Mouse (Mus musculus): ENCODE measurements at regions not wholly inside any gene's neighbourhood (a gene's known extent, or its start where the extent isn't known, plus 50 kb on each side); places are given as distances from the start of the nearest gene placed in this dataset.

GRCm38 (mm10) chr12:39711807-39712206, 326.0 kb downstream of the Arl4a start:
- TF ChIP-seq CTCF (IDR thresholded peaks at IDR 0.05; ENCODE audit: borderline replicate concordance, insufficient read depth, low read length) (no peak), POLR2A (IDR thresholded peaks at IDR 0.05; ENCODE audit: low read depth, low read length) (no peak)
- Histone ChIP-seq H3K4me1 (ENCODE audit: control insufficient read depth, insufficient read depth, low read length) (no peaks in the 10 kb centered on the region), H3K4me3 (ENCODE audit: insufficient read depth, low read length) (no peak overlapping the region), H3K27ac (ENCODE audit: insufficient read depth, low read length) (no peak overlapping the region)

DNA sequence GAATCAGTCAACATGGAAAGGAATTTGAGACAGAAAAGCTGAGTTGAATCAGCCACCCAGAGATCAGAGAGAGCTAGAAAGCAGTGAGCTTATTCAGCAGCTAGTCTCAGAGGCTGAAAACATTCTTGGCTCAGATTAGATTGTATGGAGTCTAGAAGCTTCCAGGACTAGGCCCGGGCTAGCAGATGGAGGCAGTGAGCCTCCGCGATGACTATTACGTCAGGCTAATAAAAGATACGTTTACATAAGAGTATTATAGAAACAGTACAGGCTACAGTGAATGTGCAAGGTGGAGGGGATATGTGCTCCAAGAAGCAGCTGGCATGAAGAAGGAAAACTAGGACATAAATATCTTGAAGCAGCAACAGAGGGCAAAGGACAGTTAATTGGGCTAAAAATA, 328.0 kb downstream of the Arl4a start:
- TF ChIP-seq POLR2A (IDR thresholded peaks at IDR 0.05; ENCODE audit: low read depth, low read length) (no peak), CTCF (IDR thresholded peaks at IDR 0.05; ENCODE audit: borderline replicate concordance, insufficient read depth, low read length) (no peak)
- Histone ChIP-seq H3K27ac (ENCODE audit: insufficient read depth, low read length) (no peak overlapping the region; the same call in 1 of the 2 replicates), H3K4me1 (ENCODE audit: control insufficient read depth, insufficient read depth, low read length) (no peaks in the 10 kb centered on the region), H3K4me3 (ENCODE audit: insufficient read depth, low read length) (no peak overlapping the region)

- no peak overlapping the region for H3K27ac ChIP-seq (ENCODE audit: insufficient read depth, low read length)
- H3K4me3 ChIP-seq (ENCODE audit: insufficient read depth, low read length), result no peak overlapping the region
- no peak for TF ChIP-seq POLR2A (IDR thresholded peaks at IDR 0.05; ENCODE audit: low read depth, low read length)
- TF ChIP-seq CTCF (IDR thresholded peaks at IDR 0.05; ENCODE audit: borderline replicate concordance, insufficient read depth, low read length), result no peak
- H3K4me1 ChIP-seq (ENCODE audit: control insufficient read depth, insufficient read depth, low read length), result no peaks in the 10 kb centered on the region
Observed at GRCm38 (mm10) chr12:39697182-39697581, 340.6 kb downstream of the Arl4a start.

DNA sequence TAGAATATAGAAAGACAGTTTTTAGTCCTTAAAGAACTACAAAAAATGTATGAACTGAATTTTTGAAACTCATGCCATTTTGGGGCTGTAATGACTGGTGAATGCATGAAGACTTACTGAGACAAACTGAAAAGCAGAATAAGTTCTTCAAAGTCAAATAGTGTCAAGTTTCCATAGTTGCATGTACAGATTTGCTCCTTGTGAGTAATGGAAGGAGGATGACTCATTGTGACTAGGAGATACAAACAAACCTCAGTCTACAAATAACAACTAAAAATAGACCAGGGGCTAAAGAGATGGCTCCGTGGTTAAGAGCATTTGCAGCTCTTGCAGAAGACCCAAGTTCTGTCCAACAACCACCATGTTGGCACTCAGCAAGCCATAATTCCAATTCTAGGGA, 342.5 kb downstream of the Arl4a start:
- Histone ChIP-seq H3K4me1 (ENCODE audit: control insufficient read depth, insufficient read depth, low read length) (no peaks in the 10 kb centered on the region), H3K27ac (ENCODE audit: insufficient read depth, low read length) (no peak overlapping the region), H3K4me3 (ENCODE audit: insufficient read depth, low read length) (no peak overlapping the region)
- no peak for TF ChIP-seq CTCF (IDR thresholded peaks at IDR 0.05; ENCODE audit: borderline replicate concordance, insufficient read depth, low read length)

DNA sequence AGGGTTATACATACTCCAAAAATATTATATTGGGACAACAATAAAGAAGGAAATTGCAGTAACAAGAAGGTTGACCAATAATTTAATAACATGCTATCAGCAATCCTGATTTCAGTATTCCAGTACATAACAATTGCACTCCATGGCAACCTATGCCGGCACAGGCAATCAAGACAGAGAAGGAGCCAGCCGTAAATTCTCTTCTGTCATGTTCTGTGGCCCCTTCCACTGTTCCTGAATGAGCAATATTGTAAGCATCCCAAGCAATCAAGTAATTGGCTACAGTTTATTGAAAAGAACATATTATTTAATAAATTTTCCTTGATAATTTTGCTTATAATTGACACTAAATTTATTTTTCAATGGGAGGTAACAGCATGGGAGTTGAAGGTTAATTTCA, 345.8 kb downstream of the Arl4a start:
- no peak overlapping the region for H3K4me3 ChIP-seq (ENCODE audit: insufficient read depth, low read length)
- TF ChIP-seq POLR2A (IDR thresholded peaks at IDR 0.05; ENCODE audit: low read depth, low read length) (no peak), CTCF (IDR thresholded peaks at IDR 0.05; ENCODE audit: borderline replicate concordance, insufficient read depth, low read length) (no peak)
- H3K4me1 ChIP-seq (ENCODE audit: control insufficient read depth, insufficient read depth, low read length), result no peaks in the 10 kb centered on the region
- H3K27ac ChIP-seq (ENCODE audit: insufficient read depth, low read length), result no peak overlapping the region

DNA sequence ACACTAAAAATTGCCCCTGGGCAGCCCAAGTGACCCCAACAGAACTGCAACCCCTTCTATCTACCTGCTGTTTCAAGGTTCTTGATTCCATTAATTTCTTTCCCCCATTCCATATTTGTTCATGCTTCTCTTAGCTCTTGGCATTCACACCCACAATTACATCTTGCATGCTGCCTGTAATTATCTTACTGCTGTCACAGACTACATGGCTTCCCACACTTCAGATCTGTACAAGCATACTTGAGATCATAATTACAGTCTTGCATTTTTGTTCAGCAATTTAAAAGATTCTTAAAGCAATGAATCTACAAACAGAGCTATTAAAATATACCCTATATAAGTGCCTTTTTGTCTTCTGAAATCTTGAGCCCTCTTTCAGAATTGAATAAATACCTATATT, 352.4 kb downstream of the Arl4a start:
- Histone ChIP-seq H3K27ac (ENCODE audit: insufficient read depth, low read length) (no peak overlapping the region), H3K4me1 (ENCODE audit: control insufficient read depth, insufficient read depth, low read length) (no peaks in the 10 kb centered on the region), H3K4me3 (ENCODE audit: insufficient read depth, low read length) (no peak overlapping the region)
- TF ChIP-seq POLR2A (IDR thresholded peaks at IDR 0.05; ENCODE audit: low read depth, low read length), result no peak
- TF ChIP-seq CTCF (IDR thresholded peaks at IDR 0.05; ENCODE audit: borderline replicate concordance, insufficient read depth, low read length), result no peak

DNA sequence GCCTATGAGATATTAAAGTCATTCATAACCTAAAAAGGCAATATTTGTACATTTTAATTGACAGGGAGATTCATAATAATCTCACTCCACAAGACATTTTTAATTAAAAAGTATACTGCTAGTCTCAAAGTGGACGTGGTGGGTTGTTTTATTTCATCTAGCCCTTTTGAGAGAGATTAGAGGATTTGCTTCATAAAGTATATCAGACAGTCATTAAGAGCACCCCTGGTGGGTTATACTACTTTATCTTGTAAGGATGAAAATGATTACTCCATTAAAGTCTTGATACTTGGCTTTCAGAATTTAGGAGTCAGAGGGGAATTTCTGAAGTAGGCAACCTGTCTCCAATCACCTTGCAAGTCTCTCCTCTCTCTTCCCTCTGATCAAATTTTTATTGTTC, 355.7 kb downstream of the Arl4a start:
- TF ChIP-seq CTCF (IDR thresholded peaks at IDR 0.05; ENCODE audit: borderline replicate concordance, insufficient read depth, low read length), result no peak
- no peaks in the 10 kb centered on the region for H3K4me1 ChIP-seq (ENCODE audit: control insufficient read depth, insufficient read depth, low read length)
- H3K4me3 ChIP-seq (ENCODE audit: insufficient read depth, low read length), result no peak overlapping the region
- H3K27ac ChIP-seq (ENCODE audit: insufficient read depth, low read length), result no peak overlapping the region

DNA sequence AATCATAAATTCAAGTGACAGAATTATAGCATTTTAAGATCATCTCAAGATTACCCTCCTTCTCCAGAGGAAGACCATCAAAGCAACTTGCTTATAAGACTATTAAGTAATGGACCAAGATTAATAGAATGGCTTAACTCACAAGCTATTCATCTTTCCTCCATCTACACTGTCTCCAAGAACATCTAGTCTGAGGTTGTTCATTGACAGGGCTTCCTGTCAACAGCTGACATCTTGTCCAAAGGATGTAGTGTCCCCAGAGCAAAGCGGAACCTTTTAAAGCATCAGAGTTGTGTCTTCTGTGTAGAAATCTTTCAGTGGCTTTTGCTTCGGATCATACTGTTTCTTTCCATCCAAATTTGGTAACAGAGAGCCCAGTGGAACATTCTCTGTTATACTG, 362.2 kb downstream of the Arl4a start:
- Histone ChIP-seq H3K27ac (ENCODE audit: insufficient read depth, low read length) (no peak overlapping the region), H3K4me1 (ENCODE audit: control insufficient read depth, insufficient read depth, low read length) (no peaks in the 10 kb centered on the region), H3K4me3 (ENCODE audit: insufficient read depth, low read length) (no peak overlapping the region)
- TF ChIP-seq POLR2A (IDR thresholded peaks at IDR 0.05; ENCODE audit: low read depth, low read length), result no peak
- no peak for TF ChIP-seq CTCF (IDR thresholded peaks at IDR 0.05; ENCODE audit: borderline replicate concordance, insufficient read depth, low read length)

DNA sequence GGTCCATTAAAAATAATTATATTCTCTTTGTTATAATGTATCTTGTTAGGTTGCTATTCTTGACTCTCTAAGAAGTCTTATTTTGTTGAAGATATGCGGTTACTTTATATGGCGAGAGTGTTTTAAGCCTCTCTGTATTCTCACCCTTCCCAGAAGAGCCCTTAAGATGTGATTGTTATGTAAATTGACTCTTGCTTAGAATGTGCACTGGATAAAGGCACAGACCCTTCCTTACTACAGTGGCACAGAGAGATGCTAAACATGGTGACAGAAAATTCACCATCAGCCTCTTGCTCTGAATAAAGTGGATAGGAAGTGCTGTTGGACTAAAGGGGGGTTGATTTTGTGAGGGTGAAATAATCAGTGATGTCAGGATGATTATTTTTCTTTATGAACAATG, 370.1 kb downstream of the Arl4a start:
- no peaks in the 10 kb centered on the region for H3K4me1 ChIP-seq (ENCODE audit: control insufficient read depth, insufficient read depth, low read length)
- no peak for TF ChIP-seq POLR2A (IDR thresholded peaks at IDR 0.05; ENCODE audit: low read depth, low read length)
- H3K27ac ChIP-seq (ENCODE audit: insufficient read depth, low read length), result no peak overlapping the region
- H3K4me3 ChIP-seq (ENCODE audit: insufficient read depth, low read length), result no peak overlapping the region

DNA sequence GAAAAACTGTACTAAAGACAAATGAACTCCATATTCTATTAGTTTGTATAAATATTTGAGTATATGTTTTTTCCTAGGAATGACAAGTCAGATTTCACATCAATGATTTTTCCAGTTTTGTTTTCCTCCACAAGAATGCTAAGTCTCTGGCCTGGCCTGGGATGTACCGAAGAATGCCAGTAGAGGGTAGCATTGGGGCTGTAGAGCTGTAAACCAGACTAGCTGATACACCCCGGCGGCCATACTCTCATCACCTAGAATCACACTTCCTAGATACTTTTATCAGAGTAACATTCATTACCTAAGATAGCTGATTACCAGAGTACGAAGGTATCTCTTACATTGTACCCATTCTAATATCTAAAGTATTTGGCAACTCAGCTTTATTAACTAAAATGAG, 372.4 kb downstream of the Arl4a start:
- H3K27ac ChIP-seq (ENCODE audit: insufficient read depth, low read length), result no peak overlapping the region
- H3K4me3 ChIP-seq (ENCODE audit: insufficient read depth, low read length), result no peak overlapping the region
- no peaks in the 10 kb centered on the region for H3K4me1 ChIP-seq (ENCODE audit: control insufficient read depth, insufficient read depth, low read length)
- TF ChIP-seq CTCF (IDR thresholded peaks at IDR 0.05; ENCODE audit: borderline replicate concordance, insufficient read depth, low read length) (peak; percentile 50; the same call in 1 of the 2 replicates), POLR2A (IDR thresholded peaks at IDR 0.05; ENCODE audit: low read depth, low read length) (no peak)

DNA sequence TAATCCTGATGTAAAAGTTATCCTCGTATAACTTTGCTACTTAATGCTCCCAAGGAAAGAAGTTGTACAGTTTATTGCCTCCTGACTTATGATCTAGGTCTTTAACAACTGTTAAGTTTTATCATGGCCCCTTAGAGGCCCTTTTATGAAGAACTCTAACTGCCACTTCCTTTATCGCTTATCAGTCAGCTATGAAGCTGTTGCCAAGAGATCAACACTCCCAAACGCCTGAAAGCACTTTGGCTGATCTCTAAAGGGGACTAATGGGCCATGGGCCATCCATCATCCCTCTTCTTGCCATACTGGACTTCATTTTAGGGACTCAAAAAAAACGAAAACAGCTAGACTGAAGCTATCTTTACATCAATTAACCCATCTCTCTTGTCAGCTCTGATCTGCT, 377.4 kb downstream of the Arl4a start:
- no peaks in the 10 kb centered on the region for H3K4me1 ChIP-seq (ENCODE audit: control insufficient read depth, insufficient read depth, low read length)
- no peak for TF ChIP-seq POLR2A (IDR thresholded peaks at IDR 0.05; ENCODE audit: low read depth, low read length)
- TF ChIP-seq CTCF (IDR thresholded peaks at IDR 0.05; ENCODE audit: borderline replicate concordance, insufficient read depth, low read length), result no peak
- no peak overlapping the region for H3K4me3 ChIP-seq (ENCODE audit: insufficient read depth, low read length)
- no peak overlapping the region for H3K27ac ChIP-seq (ENCODE audit: insufficient read depth, low read length)

Data from embryonic fibroblast, embryonic 13.5 days (primary cell).